Mouse (Mus musculus): Measurements from ENCODE around the gene Zzz3. TPM values are rescaled to one million over a fixed set of nuclear protein-coding genes. Genes with fewer than 3 reads are reported as not detected.

Zzz3 gene
- polyA plus RNA-seq, 1 experiment from 2014 or later: 41.1 TPM

GRCm38 (mm10) chr3:152475278-152475669 lies 80.0 kb downstream of the Zzz3 start:
- Histone ChIP-seq H3K4me1 (peaks cover 26% of the 10 kb centered on the region), H3K9me3 (no peaks in the 10 kb centered on the region), H3K27ac (no peak overlapping the region), H3K36me3 (no peaks in the 10 kb centered on the region), H3K27me3 (ENCODE audit: insufficient read depth, poor library complexity, severe bottlenecking) (no peaks in the 10 kb centered on the region), H3K4me3 (no peak overlapping the region)
- WGBS: 79% methylated on average over 1 of the region's 1 CpGs
- DNase-seq (ENCODE audit: low spot score): peak; percentile 74

- H3K4me3 ChIP-seq: no peak overlapping the region
- peak; percentile 68 for DNase-seq (ENCODE audit: low spot score)
Measured at GRCm38 (mm10) chr3:152475894-152476293, 80.6 kb downstream of the Zzz3 start.

GRCm38 (mm10) chr3:152477796-152478527 lies 82.7 kb downstream of the Zzz3 start:
- WGBS: 2% methylated on average over 23 of the region's 23 CpGs
- Histone ChIP-seq H3K36me3 (no peaks in the 10 kb centered on the region), H3K9me3 (no peaks in the 10 kb centered on the region), H3K27me3 (ENCODE audit: insufficient read depth, poor library complexity, severe bottlenecking) (0 out of 2 replicates have a peak, but pooled peaks cover 3% of the 10 kb centered on the region), H3K4me1 (peaks cover 33% of the 10 kb centered on the region), H3K4me3 (peak overlapping the region; percentile 63), H3K27ac (peak overlapping the region; percentile 84)
- DNase-seq (ENCODE audit: low spot score): peak; percentile 91

More at GRCm38 (mm10) chr3:152475894-152476293, 80.6 kb downstream of the Zzz3 start:
- H3K9me3 ChIP-seq: no peaks in the 10 kb centered on the region
- 0 out of 2 replicates have a peak, but pooled peaks cover 3% of the 10 kb centered on the region for H3K27me3 ChIP-seq (ENCODE audit: insufficient read depth, poor library complexity, severe bottlenecking)
- H3K4me1 ChIP-seq: peaks cover 26% of the 10 kb centered on the region
- 87% methylated on average over 3 of the region's 3 CpGs for WGBS
- no peaks in the 10 kb centered on the region for H3K36me3 ChIP-seq
- H3K27ac ChIP-seq: no peak overlapping the region

- 0 out of 2 replicates have a peak, but pooled peaks cover 3% of the 10 kb centered on the region for H3K27me3 ChIP-seq (ENCODE audit: insufficient read depth, poor library complexity, severe bottlenecking)
- no peaks in the 10 kb centered on the region for H3K9me3 ChIP-seq
- peak; percentile 92 for DNase-seq (ENCODE audit: low spot score)
- H3K4me1 ChIP-seq: peaks cover 35% of the 10 kb centered on the region
- WGBS: 3% methylated on average over 13 of the region's 16 CpGs
- H3K27ac ChIP-seq: peak overlapping the region; percentile 84
- H3K36me3 ChIP-seq: no peaks in the 10 kb centered on the region
- H3K4me3 ChIP-seq: peak overlapping the region; percentile 63
Measured at GRCm38 (mm10) chr3:152478599-152479435, 83.5 kb downstream of the Zzz3 start.

- H3K4me1 ChIP-seq: peaks cover 38% of the 10 kb centered on the region
- H3K36me3 ChIP-seq: no peaks in the 10 kb centered on the region
- no peak overlapping the region for H3K4me3 ChIP-seq
- no peaks in the 10 kb centered on the region for H3K9me3 ChIP-seq
- DNase-seq (ENCODE audit: low spot score): no peak
- WGBS: 84% methylated on average over 6 of the region's 6 CpGs
- H3K27ac ChIP-seq: no peak overlapping the region
- 0 out of 2 replicates have a peak, but pooled peaks cover 3% of the 10 kb centered on the region for H3K27me3 ChIP-seq (ENCODE audit: insufficient read depth, poor library complexity, severe bottlenecking)
Measured at GRCm38 (mm10) chr3:152480336-152480735, 85.1 kb downstream of the Zzz3 start.

- peaks cover 38% of the 10 kb centered on the region for H3K4me1 ChIP-seq
- no peak overlapping the region for H3K27ac ChIP-seq
- H3K4me3 ChIP-seq: no peak overlapping the region
- DNase-seq (ENCODE audit: low spot score): no peak
- H3K27me3 ChIP-seq (ENCODE audit: insufficient read depth, poor library complexity, severe bottlenecking): 0 out of 2 replicates have a peak, but pooled peaks cover 3% of the 10 kb centered on the region
- whole genome bisulfite sequencing: 80% methylated on average over 8 of the region's 8 CpGs
- no peaks in the 10 kb centered on the region for H3K36me3 ChIP-seq
- no peaks in the 10 kb centered on the region for H3K9me3 ChIP-seq
Measured at GRCm38 (mm10) chr3:152482182-152482581, 86.9 kb downstream of the Zzz3 start.

- no peaks in the 10 kb centered on the region for H3K36me3 ChIP-seq
- H3K4me3 ChIP-seq: no peak overlapping the region
- no peak for DNase-seq (ENCODE audit: low spot score)
- 0 out of 2 replicates have a peak, but pooled peaks cover 3% of the 10 kb centered on the region for H3K27me3 ChIP-seq (ENCODE audit: insufficient read depth, poor library complexity, severe bottlenecking)
- peak overlapping the region; percentile 45; the same call in 1 of the 2 replicates for H3K27ac ChIP-seq
- WGBS: 47% methylated on average over 7 of the region's 7 CpGs
- H3K4me1 ChIP-seq: peaks cover 32% of the 10 kb centered on the region
- H3K9me3 ChIP-seq: no peaks in the 10 kb centered on the region
Measured at GRCm38 (mm10) chr3:152483800-152484199, 88.5 kb downstream of the Zzz3 start.

- Histone ChIP-seq H3K4me3 (no peak overlapping the region), H3K4me1 (peaks cover 31% of the 10 kb centered on the region), H3K27ac (0 out of 2 replicates have a peak overlapping the region, but pooled peaks have one; percentile 6), H3K27me3 (ENCODE audit: insufficient read depth, poor library complexity, severe bottlenecking) (0 out of 2 replicates have a peak, but pooled peaks cover 3% of the 10 kb centered on the region), H3K36me3 (no peaks in the 10 kb centered on the region), H3K9me3 (no peaks in the 10 kb centered on the region)
- DNase-seq (ENCODE audit: low spot score): no peak
- 50% methylated on average over 6 of the region's 6 CpGs for WGBS
Measured at GRCm38 (mm10) chr3:152484206-152484605, 88.9 kb downstream of the Zzz3 start.

- Histone ChIP-seq H3K36me3 (no peaks in the 10 kb centered on the region), H3K27ac (no peak overlapping the region), H3K27me3 (ENCODE audit: insufficient read depth, poor library complexity, severe bottlenecking) (peaks cover 23% of the 10 kb centered on the region), H3K4me1 (peaks cover 40% of the 10 kb centered on the region), H3K4me3 (no peak overlapping the region), H3K9me3 (no peaks in the 10 kb centered on the region)
- WGBS: 83% methylated on average over 4 of the region's 4 CpGs
- no peak for DNase-seq (ENCODE audit: low spot score)
Measured at GRCm38 (mm10) chr3:152488964-152489363, 93.7 kb downstream of the Zzz3 start.

- 83% methylated on average over 5 of the region's 5 CpGs for WGBS
- Histone ChIP-seq H3K27me3 (ENCODE audit: insufficient read depth, poor library complexity, severe bottlenecking) (peaks cover 23% of the 10 kb centered on the region), H3K4me3 (no peak overlapping the region), H3K27ac (no peak overlapping the region), H3K36me3 (no peaks in the 10 kb centered on the region), H3K4me1 (peaks cover 44% of the 10 kb centered on the region), H3K9me3 (no peaks in the 10 kb centered on the region)
- DNase-seq (ENCODE audit: low spot score): no peak
Measured at GRCm38 (mm10) chr3:152490423-152490822, 95.2 kb downstream of the Zzz3 start.

- Histone ChIP-seq H3K27me3 (ENCODE audit: insufficient read depth, poor library complexity, severe bottlenecking) (peaks cover 32% of the 10 kb centered on the region), H3K4me3 (no peak overlapping the region), H3K27ac (no peak overlapping the region), H3K36me3 (no peaks in the 10 kb centered on the region), H3K4me1 (peaks cover 56% of the 10 kb centered on the region), H3K9me3 (no peaks in the 10 kb centered on the region)
- 75% methylated on average over 6 of the region's 6 CpGs for WGBS
- no peak for DNase-seq (ENCODE audit: low spot score)
Measured at GRCm38 (mm10) chr3:152492241-152492640, 97.0 kb downstream of the Zzz3 start.

GRCm38 (mm10) chr3:152493813-152494212 lies 98.5 kb downstream of the Zzz3 start:
- 22% methylated on average over 2 of the region's 2 CpGs for WGBS

More at GRCm38 (mm10) chr3:152493813-152494212, 98.5 kb downstream of the Zzz3 start:
- Histone ChIP-seq H3K4me3 (no peak overlapping the region), H3K36me3 (no peaks in the 10 kb centered on the region), H3K27me3 (ENCODE audit: insufficient read depth, poor library complexity, severe bottlenecking) (peaks cover 35% of the 10 kb centered on the region), H3K9me3 (no peaks in the 10 kb centered on the region), H3K4me1 (peaks cover 49% of the 10 kb centered on the region), H3K27ac (no peak overlapping the region)
- DNase-seq (ENCODE audit: low spot score): no peak

Measured in heart, embryonic 10.5 days (tissue).